Mouse (Mus musculus) frontal cortex, adult (tissue): Measurements from ENCODE around the gene Tex33.

ENCODE experiments used
- ATAC-seq: cut with Nextera tagmentation; 2 replicates; pipeline ENCODE4 v1.9.2; 2017; ENCODE audit warnings: mild to moderate bottlenecking, moderate library complexity, mixed read lengths; ENCODE audit not compliant: low TSS enrichment

Gene Tex33

DNA sequence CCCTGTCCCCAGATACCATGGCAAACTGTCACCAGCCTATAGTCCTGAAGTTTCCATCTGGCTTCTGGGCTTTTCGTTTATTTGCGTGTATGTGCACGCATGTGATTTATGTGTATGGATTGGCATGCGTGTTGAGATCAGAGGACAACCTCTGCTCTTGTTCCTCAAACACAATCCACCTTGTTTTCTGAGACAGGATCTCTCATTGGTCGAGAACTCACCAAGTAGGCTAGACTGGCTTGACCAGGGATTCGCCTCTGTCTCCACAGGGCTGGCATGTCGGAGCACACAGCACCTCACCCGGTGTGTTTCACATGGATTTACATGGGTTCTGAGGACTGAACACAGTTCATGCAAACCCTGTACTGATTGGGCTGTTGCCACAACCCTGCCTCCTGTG is 18.4 kb upstream of the Tex33 start:
- no peak for ATAC-seq

DNA sequence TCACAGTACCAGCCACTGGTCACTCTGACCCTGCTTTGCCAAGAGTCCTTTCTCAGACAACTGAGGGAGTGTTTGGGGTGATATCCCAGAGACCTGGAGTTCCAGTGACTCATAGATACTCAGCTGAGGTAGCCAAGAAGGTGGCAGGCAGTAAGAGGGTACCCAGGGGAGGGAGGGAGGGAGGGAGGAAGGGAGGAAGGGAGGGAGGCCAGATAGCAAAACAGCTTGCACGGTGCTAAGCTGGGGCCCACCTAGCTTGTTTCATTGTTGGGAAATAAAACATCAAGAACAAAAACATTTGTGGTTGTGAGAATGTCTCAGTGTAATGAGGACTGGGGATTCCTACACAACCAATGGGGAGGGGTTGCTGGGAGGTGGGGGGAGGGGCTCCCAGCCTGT is 18.0 kb upstream of the Tex33 start:
- no peak for ATAC-seq

DNA sequence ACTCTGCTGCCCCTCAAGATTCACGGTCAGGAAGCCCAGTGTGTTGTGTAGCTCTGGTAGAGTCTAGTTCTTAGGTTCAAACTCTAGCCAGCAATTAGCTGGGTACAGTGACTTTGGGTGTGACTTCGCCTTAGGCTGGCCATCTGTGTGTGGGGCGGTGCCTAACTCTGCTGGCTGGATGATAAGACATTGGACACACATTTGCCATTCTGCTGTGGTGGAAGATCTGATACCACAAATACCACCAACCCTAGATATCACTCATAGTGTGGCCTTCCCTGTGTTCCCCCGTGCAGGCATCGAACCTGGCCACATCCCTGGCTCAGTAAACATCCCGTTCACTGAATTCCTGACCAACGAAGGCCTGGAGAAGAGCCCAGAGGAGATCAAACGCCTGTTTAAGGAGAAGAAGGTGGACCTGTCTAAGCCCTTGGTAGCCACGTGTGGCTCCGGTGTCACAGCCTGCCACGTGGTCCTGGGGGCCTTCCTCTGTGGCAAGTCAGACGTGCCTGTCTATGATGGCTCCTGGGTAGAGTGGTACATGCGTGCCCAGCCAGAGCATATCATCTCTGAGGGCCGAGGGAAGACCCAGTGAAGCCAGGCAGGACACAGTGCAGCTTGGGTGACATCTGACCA is 17.5 kb upstream of the Tex33 start:
- ATAC-seq, result no peak

DNA sequence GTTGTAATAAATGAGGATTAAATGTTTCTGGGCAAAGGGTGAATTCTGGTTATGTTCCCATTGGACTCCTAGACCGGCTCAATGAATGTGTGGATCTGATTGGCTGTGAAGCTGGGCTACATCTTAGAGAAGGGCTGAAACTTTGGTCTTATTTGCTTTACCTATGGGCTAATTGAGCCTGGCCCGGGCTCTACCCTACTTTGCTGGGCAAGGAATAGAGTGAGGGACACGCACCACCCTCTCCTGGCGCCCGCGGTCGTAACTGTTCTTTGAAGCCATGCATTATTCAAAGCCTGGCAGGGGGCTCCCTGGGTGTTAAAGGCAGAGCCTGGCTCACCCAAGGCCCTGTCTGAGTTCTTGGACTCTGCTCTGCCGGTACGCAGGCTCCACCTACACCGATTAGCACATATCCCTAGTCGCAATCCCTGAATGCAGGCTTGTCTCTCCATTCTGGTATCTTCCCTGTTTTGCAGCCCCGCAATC is 13.9 kb upstream of the Tex33 start:
- ATAC-seq, result no peak

DNA sequence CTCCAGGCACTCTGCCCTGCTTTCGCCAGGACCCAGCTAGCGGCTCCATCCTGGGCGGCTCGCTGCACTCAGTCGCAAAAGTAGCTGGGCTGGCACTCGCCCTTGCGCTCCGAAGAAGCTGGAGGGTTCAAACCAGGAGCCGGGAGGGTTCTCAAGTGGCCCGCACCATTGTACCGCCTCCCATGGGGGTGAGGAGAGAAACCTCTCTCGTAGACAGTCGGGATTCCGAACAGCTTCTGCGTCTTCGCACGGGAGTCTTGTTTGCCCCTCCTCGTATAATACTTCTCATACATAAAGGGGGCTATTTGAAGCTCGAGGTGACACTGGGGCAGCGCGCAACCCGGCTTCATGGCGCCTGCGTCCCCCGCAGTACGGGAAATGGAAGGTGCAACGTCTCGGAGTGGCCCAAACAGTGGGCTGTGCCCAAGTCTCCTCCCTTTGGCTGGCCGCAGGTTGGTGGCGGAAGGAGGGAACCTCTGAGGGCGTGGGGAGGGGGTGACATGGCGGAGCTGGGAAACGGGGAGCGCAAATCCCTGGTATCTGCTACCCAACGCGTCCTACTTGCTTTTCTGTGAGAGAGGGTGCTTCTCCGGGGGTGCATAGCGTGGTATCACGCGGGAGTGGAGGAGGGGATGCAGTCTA is 10.7 kb upstream of the Tex33 start, which contains the start of gene Mpst:
Gene Mpst, plus strand, starts transcription at position 124 of the 642 bp plus-strand sequence.
- peak; percentile 84 for ATAC-seq

DNA sequence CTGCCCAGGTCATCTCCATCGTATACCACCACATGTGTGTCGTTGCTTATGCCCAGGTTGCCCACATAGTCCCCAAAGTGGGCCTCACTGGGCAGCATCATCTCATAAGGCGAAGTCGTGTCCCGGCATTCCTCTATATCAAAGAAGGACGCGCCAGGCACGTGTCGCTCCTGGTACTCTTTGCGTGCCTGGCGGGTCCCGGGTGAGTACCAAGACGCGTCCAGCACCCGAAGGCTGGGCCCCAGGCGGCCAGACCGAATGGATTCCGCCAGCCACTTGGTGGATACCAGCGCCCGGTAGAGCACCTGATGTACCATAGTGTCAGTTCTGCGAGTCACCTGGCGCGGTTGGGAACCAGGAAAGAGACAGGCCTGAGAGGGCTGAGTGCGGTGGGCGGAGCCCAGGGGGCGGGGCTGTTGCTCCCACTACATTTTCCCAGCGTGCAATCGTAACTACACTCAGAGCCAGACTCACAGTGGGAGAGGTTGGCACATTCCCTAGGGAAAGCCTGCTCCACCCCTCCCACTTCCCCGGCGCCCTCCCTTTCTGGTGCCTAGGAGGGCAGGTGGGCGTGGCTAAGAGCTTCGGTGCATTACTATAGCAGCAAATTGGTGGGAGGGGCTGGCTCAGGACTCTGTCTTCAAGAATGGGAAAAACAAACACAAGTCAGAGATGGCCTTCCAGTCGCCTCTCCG is 10.0 kb upstream of the Tex33 start, which contains the start of gene Tst:
Gene Tst, minus strand, starts transcription at position 391 of the 695 bp plus-strand sequence.
- peak; percentile 68 for ATAC-seq

DNA sequence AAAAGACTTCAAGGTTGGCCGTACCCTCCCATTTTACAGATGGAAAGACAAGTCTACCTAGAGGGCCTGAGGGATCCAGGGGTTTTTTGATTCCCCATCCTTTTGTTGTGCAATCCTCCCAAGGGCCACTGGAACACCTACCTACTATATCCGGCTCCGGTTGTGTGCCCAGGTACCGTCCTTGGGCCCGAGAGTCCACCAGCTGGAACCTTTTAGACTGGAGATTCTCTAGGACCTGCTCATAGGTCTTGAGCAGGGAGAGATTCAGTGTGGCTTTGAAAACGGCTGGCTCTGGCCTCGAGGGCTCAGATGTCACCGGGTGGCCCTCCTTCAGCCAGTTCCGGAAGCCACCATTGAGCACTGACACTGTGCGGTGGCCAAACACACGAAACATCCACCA is 9.4 kb upstream of the Tex33 start:
- no peak for ATAC-seq

DNA sequence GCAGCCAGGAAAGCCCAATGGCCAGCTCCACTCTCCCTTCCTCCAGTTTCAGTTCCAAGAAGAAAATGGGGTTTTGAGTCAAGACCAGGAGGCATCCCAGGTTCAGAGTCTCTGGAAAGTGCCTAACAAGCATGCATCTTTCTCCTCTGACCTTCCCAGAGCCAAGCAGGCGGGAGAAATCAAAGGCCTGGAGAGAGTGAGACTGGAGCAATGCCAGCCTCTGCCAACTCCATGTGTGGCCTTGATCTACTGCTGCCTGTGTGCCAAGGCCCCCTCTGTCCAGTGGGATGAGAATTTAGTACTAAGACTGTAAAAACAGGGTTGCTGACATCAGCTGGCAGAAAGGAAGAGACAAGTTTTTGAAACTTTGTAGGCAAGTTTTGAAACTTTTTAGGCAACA is 8.2 kb upstream of the Tex33 start:
- ATAC-seq, result no peak

DNA sequence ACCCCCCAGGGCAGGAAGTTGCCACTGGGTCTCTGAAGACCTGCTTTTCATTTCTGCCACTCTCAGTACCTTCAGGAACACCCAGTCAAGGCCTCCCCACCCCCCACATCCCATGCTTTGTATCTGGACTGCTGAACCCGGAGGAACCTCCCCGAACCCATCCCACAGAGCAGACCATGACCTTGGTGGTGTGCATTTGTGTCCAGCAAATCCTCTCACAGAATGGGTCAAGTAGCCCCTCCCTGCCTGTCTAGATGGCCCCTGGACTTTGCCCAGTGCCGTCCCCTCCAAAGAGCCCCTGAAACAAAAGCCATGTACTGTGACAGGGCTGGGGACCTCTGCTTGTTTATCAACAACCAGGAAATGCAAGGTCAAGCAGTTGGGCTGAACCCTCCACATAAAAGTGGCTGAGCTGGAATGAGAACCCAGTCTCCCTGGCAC is 7.6 kb upstream of the Tex33 start:
- no peak for ATAC-seq

DNA sequence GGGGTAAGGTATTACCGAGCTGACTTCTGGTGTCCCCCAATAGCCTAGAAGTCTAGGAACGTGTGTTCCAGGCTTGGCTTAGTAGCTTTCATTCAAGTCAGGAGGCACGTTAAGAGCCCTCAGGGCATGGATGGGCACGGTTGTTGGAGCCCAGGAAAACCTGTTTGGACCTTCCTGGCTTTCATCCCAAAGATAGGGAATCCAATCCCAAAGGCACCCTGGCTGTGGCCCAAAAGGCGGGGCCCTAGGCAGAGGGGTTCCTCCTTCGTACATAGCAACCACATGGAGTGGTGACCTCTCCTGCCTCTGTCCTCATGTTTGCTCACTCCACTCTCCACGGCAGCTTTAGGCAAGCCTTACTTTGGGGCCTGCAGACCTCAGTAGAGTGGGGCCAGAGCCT is 6.7 kb upstream of the Tex33 start:
- ATAC-seq, result no peak

DNA sequence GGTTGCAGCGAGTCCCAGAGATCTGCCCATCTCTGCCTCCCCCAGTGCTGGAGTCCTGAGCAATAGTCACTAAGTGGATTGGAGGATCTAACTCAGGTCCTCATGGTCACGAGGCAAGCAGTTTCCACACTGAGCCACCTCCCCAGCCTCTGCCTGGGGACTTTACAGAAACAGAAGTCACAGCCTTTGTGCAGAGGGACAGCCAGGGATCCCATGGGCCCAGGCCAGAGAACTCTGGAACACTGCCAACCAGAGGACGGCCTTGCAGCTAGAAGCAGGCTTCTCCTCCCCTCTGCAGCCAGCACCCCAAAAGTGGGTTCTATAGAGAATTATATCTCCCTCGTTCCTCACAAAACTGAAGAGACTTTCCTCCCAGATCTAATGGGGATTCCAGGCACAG is 6.2 kb upstream of the Tex33 start:
- ATAC-seq, result no peak

DNA sequence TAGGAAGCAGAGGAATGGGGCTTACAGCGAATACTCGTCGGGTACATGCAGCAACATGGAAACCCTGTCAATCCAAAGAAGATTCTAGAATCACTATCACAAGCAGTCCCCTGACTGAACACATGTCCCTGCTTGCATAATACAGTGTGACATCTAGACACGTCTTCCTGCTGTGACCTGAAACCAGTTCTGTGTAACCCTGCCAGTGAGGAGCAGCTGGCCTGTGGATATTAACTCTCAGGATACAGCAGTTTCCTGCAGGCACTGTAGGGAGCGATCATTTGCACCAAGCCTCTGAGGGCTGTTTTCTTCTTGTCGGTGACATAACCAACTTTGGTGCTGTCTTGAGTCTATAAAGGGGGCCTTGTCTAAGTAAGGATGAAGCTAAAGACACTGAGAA is 5.6 kb upstream of the Tex33 start:
- ATAC-seq, result no peak

DNA sequence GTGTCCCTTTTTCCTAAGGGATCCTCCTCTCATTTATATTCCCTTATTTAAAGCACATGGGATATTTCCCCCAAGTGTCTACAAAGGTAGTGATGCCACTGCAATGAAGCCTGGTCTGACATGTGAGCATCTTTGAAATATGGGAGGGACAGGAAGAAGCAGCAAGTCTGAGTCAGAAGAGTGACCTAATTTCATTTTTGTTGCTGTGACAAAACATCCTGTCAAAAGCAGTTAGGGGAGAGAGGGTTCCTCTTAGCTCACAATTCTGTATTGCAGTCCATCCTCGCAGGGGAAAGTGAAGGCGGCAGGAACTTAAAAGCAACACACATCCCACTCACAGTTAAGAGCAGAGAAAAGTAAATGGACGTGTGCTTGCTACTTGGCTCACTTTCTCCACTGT is 4.9 kb downstream of the Tex33 start:
- peak; percentile 62; the same call in 1 of the 2 replicates for ATAC-seq

DNA sequence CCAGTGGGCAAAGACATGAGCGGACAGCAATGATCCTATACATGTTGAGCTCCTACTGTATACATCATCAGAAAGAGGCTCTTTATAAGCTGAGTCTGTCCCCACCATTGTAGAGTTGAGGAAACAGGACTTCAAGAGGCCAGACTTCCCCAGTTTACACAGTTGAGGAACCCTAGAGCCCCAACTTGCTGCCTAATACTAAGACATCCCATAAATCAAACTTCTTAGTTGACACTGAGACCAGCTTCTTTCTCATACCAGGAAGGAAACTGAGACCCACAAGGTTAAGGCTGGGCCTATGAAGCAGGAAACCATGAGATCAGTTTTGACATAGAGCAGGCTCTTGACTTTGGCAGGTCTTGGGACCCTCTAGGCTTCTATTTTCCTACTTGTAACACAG is 10.1 kb downstream of the Tex33 start:
- ATAC-seq, result no peak

DNA sequence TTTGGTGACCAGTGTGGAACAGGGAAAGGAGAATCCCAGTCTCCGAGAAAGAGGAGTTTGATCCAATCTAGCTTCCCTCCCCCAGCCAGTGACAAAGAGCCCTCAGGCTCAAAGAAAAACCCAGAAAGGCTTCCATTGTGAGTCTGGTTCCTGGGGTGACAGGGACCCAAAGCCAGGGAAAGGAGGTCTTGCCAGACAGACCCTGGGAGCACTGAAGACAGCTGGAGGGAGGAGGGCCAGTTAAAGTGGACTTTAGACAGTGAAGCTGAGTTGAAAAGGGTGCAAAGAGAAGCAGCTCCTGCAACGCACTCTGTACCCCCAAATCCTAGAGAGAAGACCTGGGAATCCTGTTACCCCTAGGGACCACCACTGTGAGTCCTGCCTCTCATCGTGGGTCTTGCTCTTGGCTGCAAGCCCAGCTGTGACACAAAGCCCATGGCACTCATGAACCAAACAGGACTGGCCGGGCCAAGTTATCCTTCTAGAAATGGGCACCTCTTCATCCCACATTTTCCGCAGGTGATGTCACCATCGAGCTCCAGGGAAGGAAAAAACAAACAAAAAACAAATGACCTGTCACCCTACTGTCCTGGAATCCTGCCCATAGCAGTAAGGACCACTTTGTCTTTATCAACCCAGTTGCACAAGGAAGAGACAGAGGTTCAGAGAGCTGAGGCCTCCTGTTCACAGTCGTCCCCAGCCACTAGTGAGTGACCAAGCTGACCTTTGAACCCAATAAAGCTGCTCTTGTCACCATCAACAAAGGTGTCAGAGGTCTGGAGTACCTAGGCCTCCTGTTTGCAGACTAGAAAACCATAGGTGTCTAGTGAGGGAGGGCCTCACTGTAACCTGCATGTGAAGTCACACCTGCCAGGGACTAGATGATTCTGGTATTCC is 11.2 kb downstream of the Tex33 start:
- peak; percentile 42 for ATAC-seq

DNA sequence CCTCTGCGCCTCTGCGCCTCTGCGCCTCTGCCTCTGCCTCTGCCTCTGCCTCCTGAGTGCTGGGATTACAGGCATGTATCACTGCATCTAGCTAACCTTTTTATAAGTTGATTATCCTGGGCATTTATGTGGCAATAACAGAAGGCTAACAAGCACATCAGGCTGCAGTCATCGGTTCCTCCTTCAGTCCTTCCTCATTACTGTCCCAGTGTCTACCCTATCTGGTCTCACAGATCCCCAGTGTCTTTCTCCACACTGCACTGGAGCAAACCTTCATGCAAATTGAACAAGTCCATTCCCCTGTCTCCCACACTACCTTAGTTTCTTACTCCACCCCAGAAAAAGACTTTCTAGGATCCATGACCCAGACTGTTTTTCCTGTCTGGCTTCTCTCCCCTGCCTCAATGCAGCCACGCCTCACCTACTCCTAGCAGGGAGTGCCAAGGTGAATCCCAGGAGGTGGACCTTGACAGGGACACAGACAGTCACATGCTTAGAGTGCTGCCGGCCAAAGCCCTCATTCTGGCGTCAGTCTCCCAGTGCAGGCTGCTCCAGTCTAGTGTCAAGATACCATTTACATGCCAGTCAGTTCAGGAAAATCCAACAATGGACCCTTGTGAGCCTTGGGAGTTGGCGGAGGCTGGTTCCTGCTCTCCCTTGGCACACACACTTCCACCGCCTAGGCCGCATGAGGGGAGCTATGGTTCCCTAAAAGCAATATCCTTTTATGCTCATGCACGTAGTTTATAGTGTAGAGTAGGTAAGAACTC is 12.1 kb downstream of the Tex33 start:
- ATAC-seq, result peak; percentile 72

DNA sequence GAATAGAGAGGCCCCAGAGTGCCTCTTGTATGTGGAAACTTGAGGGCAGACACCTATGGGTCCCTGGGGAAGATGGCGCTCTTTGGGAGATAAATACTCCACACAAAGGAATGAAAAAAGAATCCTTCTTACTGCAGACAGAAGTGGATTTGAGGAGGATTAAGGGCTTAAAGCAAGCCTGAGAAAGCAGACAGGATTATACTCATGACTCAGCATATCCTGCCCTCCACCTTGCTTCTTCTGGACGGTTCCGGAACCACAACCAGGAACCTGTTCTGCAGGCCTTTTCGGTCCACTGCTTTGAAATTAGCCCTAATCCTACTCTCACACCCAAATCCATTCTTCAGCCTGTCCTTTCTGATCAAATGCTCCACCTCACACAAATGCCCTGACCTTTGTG is 13.6 kb downstream of the Tex33 start:
- ATAC-seq, result no peak

DNA sequence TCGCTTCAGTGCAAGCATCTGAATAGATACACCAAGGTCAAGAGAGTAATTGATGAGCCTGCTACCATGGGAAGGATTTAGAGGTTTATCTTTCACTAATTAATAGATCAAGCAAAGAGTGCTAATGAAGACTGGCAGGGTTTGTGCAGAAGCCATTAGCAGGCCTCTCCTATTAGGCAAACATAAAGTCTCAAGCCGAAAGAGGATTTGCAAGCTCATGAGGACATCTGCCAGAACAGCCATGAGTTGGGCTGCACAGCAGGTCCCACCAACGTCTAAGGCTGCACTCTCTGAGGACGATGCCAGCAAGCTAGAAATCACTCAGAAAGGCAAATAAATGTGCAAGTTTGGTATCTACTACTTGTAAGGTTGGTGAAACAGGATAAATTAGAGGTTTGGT is 15.0 kb downstream of the Tex33 start:
- no peak for ATAC-seq

DNA sequence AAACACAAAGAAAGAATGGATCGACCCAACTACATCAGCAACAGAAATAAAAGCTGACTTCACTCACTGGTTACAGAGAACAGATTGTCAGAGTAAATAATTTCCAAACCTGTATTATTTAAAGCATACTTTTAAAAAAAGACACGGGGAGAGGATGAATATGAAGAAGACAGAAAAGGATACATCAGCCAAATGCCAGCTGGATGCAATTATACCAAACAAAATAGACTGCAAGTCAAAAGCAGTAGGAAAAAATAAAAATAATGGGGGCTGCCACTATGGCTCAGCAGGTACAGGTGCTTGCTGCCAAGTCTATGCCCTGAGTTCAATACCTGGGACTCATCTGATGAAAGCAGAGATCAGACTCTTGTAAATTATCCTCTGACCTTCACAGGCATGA is 15.5 kb downstream of the Tex33 start:
- ATAC-seq, result peak; percentile 39

DNA sequence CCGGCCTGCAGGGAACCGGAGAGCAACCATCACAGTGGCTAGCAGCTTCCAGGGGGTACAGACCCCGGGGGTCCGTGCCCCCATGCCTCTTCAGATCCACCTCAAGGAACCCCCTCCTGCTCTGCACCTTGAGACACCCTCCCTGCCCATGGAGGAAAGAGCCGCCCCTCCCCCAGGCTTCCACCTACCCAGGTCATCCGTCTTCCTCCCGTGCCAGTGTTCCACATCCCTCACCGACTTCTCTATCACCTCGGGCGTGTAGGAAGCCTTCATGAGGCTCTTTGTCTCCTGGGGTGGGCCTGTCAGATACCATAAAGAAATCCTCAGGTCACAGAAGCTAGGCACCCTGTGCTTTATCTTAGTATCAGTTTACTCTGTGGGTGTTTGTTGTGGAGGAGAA is 17.2 kb downstream of the Tex33 start:
- no peak for ATAC-seq

DNA sequence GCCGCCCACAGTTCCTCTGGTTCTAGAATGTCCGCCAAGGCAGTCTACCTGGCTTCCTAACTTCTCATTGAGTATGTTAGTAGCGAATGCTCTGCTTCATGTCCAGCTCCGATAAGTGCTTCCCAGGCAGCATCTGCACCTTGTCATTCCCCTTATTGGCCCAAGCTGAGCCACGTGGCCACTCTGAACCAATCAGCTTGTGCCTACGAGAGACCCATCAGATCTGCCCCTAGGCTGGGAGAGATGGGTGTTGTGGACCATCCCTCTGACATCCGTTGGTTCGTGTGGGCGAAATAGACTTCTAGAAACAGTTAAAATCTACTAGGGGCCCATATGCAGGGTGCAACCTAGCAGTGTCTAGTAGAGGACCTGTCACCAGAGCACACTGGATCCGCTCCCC is 17.9 kb downstream of the Tex33 start:
- ATAC-seq, result no peak
